Mouse (Mus musculus): ENCODE measurements around the gene Kif1c.

DNA sequence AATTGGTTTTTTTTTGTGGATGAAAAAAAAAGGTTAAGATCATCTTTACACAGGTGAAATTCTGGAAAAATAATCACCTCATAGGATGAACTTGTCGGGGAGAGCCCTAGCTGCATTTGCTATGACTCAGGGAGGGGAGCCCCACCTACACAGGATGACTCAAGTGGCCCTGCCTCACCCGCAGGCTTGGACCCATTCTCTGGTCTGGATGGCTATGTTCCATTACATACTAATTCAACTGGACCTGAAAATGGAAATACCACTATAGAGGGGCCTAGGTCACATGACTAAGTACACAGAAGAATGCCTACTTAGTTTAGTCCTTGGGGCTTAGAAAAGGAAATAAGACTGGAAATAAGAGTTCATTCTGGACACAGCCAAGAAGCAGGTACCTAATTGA, 49.0 kb upstream of the Kif1c start:
- TF ChIP-seq GATA1 (IDR thresholded peaks at IDR 0.05; ENCODE audit: low read length) (no peak), TAL1 (IDR thresholded peaks at IDR 0.05; ENCODE audit: low read length) (no peak)
